Mouse (Mus musculus): Measurements from ENCODE around the gene Irx2.

The Irx2 gene

DNA sequence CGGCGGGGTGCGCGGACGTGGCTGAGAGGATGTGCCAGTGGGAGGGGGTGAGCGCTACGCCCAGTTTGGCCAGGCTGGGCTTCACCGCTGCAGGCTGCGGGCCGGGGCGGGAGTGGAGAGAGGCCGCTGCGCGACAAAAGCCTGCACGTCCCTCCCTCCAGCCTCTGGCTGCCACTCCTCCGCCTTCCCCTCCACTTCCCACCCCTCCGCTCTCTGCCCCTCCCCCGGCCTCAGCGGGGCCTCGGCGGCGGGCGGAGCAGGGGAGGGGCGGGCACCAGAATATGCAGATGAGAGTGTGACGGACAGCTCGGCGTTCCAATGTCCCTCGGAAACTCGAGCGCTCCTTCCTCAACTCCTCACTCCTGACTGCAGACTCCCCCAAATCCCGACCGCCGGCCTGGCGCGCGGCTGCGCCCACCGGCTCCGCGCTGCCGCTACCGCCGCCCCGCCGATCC, at the start of gene Irx2:
Irx2 (plus strand) TSS at position 359 of the 455 bp plus-strand sequence.
- peak; percentile 19 to 27 for DNase-seq

DNA sequence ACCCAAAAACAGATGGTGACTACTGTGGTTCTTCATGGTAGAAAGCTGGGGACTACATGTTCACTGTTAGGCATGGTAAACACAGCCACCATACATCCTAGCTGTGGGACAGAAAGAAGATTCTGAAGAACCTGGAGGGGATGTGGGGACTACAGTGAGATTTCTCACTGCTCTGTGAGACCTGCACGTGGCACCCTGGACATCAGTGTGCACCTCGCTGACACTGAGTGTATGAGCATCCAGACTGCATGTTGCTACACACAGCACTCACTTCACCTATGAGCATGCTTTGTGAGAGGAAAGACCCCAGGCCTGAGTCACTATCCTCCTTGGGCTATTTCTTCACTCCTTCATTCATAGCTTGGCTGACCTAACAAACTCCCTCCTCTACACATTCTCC, 47.3 kb upstream of the Irx2 start:
- no peak for DNase-seq

DNA sequence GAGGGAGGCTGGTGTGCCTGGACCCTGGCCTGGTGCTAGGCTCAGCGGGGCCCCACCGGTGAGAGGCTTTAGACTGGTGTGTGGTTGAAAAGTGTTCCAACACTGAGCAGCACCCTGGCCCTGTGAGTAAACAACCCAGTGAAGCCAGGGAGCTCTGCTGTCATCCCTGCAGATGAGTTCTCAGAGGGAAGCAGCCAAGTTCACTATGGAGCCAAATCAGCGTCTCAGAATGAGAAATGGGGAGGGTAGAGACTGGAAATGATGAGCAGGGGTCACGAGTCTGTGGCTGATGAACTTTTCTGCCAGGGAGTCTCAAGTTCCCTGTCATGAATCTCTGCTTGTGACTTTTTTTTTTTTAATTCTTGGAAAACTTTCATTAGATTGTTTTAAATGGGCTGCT, 36.1 kb upstream of the Irx2 start:
- no peak for DNase-seq

GRCm38 (mm10) chr13:72593310-72593709, 35.3 kb upstream of the Irx2 start:
- no peak for DNase-seq

GRCm38 (mm10) chr13:72593710-72594111, 34.9 kb upstream of the Irx2 start:
- no peak for DNase-seq

- DNase-seq = no peak
Measured at GRCm38 (mm10) chr13:72599254-72599653, 29.4 kb upstream of the Irx2 start.

DNA sequence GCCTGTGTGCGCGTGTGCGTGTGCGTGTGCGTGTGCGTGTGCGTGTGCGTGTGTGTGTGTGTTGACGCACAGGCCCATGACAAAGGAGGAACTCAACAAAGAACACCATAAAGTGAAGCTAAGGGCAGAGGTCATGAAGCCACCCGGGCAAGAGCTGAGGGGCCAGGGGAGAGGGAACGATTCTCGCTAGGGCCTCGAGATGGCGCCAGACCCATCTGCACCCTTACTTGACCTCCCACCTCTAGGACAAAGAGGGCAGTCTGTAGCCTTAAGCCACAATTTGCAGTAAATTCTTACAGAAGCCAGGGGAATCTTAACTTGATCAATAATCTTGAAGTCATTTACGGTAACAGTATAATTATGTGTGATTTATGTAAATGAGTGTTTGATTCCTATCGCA, 19.9 kb upstream of the Irx2 start:
- DNase-seq = no peak

- no peak for DNase-seq
Measured at GRCm38 (mm10) chr13:72610277-72610676, 18.3 kb upstream of the Irx2 start.

- no peak for DNase-seq
Measured at GRCm38 (mm10) chr13:72623926-72624846, 4.4 kb upstream of the Irx2 start.

DNA sequence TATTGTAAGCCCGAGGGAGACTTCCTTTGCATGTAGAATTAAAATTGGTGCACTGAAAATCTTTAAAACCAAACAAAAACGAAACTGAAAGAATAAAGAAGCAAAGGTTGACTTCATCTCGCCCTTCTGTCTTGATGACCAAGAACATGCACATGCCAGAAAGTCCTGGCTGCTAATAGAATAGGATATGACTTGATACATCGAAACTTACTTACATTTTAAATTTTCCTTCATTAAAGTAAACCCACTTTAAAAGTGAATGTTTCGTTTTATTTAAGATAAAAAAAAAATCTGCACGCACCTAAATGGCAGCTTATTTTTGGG, 3.8 kb upstream of the Irx2 start:
- no peak for DNase-seq

- peak; percentile 8 to 10 for DNase-seq
Measured at GRCm38 (mm10) chr13:72625236-72625950, 3.2 kb upstream of the Irx2 start.

GRCm38 (mm10) chr13:72627391-72628321, 964 bp upstream of the Irx2 start:
- DNase-seq = no peak

DNA sequence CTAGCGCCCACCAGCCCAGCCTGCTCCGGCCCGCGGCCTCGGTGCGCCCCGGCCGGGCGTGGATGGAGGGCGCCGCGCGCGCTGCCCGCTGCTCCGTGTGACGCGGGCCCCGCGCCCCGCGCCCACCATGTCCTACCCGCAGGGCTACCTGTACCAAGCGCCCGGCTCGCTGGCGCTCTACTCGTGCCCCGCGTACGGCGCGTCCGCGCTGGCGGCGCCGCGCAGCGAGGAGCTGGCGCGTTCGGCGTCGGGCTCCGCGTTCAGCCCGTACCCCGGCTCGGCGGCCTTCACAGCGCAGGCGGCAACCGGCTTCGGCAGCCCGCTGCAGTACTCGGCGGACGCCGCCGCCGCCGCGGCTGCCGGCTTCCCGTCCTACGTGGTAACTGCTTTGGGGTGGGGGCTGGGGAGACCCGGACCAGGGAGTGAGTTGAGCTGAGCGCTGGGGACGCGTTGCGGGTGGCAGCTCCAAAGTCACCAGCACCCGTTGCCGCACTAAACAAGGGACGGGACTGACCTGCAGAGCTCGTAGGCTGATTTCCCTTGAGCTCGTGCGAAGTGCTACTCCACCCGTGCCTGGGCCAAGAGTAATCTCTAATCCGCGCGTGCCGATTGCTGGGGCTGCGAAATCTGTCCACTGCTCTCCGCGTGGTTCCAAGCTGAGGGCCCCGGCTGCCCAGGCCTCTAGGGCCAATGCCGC, 463 bp downstream of the Irx2 start:
- DNase-seq = peak in 1 of 2 experiments; percentile 8

- DNase-seq = peak in 1 of 2 experiments; percentile 9
Measured at GRCm38 (mm10) chr13:72629806-72630205, 1.2 kb downstream of the Irx2 start.

- DNase-seq = no peak
Measured at GRCm38 (mm10) chr13:72630501-72631372, 2.1 kb downstream of the Irx2 start.

GRCm38 (mm10) chr13:72631373-72632021, 2.9 kb downstream of the Irx2 start:
- peak; percentile 8 to 10 for DNase-seq

DNA sequence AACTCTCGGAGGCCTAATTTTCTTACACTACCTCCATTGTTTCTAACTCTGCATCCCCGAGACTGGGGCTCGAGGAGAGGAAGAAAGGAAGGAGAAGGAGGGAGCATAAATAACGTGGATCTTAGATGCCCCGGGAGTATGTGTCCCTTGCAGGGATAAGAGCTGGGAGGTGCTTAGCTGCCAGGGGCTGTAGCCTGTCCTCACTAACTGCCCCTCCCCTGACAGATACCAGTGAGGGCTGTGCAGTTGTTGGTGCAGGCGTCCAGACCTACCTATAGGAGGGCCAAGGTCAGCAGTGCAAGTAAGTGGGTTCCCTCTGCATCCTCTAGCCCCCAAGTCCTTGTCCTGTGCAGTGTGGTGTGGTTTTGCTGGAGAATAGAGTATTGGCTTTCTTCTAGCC, 3.7 kb downstream of the Irx2 start:
- DNase-seq = no peak

GRCm38 (mm10) chr13:72633097-72633496, 4.5 kb downstream of the Irx2 start:
- DNase-seq = no peak

- DNase-seq = no peak
Measured at GRCm38 (mm10) chr13:72634752-72635315, 6.2 kb downstream of the Irx2 start.

GRCm38 (mm10) chr13:72636331-72636851, 7.8 kb downstream of the Irx2 start:
- no peak for DNase-seq
